Mouse (Mus musculus) adrenal gland, adult 18-20 months (tissue): Measurements from ENCODE around the gene Bahd1. TPM values are rescaled to one million over a fixed set of nuclear protein-coding genes. Genes with fewer than 3 reads are reported as not detected.

Experiments
- DNase-seq, 2 experiments: peaks; one replicate each; pipeline ENCODE4 v3.0.0; 2021 to 2022; ENCODE audit warnings: low spot score in 2 of 2
- long read RNA-seq, 2 experiments: library from polyadenylated mRNA; stranded (forward); transcript quantifications; one replicate each; pipeline ENCODE4 v2.0.0; 2021
- total RNA-seq, 2 experiments: library from RNA; stranded (reverse); gene quantifications; 1 replicate in 1 of 2; 2 replicates in 1 of 2; pipeline ENCODE4 v1.2.3; 2021

Gene Bahd1
- 10 to 100 TPM; 37.4 to 39.4 TPM for total RNA-seq
- long read RNA-seq, experiment 1, full-length matches to known transcripts = 12 of 14 reads
- long read RNA-seq, experiment 1, partial matches to known transcripts = 1 of 14 reads
- long read RNA-seq, experiment 1, other reads (novel, unspliced or antisense) = 1 of 14 reads
- long read RNA-seq, experiment 2, full-length matches to known transcripts = 3 of 44 reads
- long read RNA-seq, experiment 2, partial matches to known transcripts = 35 of 44 reads
- long read RNA-seq, experiment 2, other reads (novel, unspliced or antisense) = 6 of 44 reads

GRCm38 (mm10) chr2:118899981-118900825 lies at the start of gene Bahd1:
Gene Bahd1, plus strand, starts transcription at chr2:118900377.
- DNase-seq = peak; percentile 50 to 52

GRCm38 (mm10) chr2:118851756-118852155 lies 48.4 kb upstream of the Bahd1 start:
- DNase-seq = no peak

GRCm38 (mm10) chr2:118861454-118862339 lies 38.5 kb upstream of the Bahd1 start, which contains the start of gene Ivd:
Gene Ivd, plus strand, starts transcription at chr2:118861954.
- peak; percentile 76 to 83 for DNase-seq

GRCm38 (mm10) chr2:118862340-118862675 lies 37.9 kb upstream of the Bahd1 start:
- no peak for DNase-seq

- DNase-seq = no peak
Measured at GRCm38 (mm10) chr2:118870601-118871000, 29.6 kb upstream of the Bahd1 start.

GRCm38 (mm10) chr2:118871032-118871431 lies 29.1 kb upstream of the Bahd1 start:
- no peak for DNase-seq

- DNase-seq = no peak
Measured at GRCm38 (mm10) chr2:118873018-118873417, 27.2 kb upstream of the Bahd1 start.

- peak in 1 of 2 experiments; percentile 3 for DNase-seq
Measured at GRCm38 (mm10) chr2:118873890-118874430, 26.2 kb upstream of the Bahd1 start.

- peak in 1 of 2 experiments; percentile 1 for DNase-seq
Measured at GRCm38 (mm10) chr2:118875316-118875715, 24.9 kb upstream of the Bahd1 start.

GRCm38 (mm10) chr2:118876453-118876852 lies 23.7 kb upstream of the Bahd1 start:
- peak in 1 of 2 experiments; percentile 2 for DNase-seq

GRCm38 (mm10) chr2:118881019-118881418 lies 19.2 kb upstream of the Bahd1 start:
- DNase-seq = no peak

GRCm38 (mm10) chr2:118881956-118882355 lies 18.2 kb upstream of the Bahd1 start:
- no peak for DNase-seq

GRCm38 (mm10) chr2:118882840-118883679 lies 17.1 kb upstream of the Bahd1 start:
- DNase-seq = peak; percentile 96

- no peak for DNase-seq
Measured at GRCm38 (mm10) chr2:118887440-118887839, 12.7 kb upstream of the Bahd1 start.

- DNase-seq = no peak
Measured at GRCm38 (mm10) chr2:118887845-118888548, 12.2 kb upstream of the Bahd1 start.

GRCm38 (mm10) chr2:118891173-118891572 lies 9.0 kb upstream of the Bahd1 start:
- DNase-seq = no peak

GRCm38 (mm10) chr2:118895990-118896913 lies 3.9 kb upstream of the Bahd1 start:
- peak; percentile 50 to 67 for DNase-seq

GRCm38 (mm10) chr2:118896914-118897291 lies 3.3 kb upstream of the Bahd1 start:
- no peak for DNase-seq
